Mouse (Mus musculus): ENCODE results near the gene Ptf1a. TPM values are rescaled to one million over a fixed set of nuclear protein-coding genes. Genes with fewer than 3 reads are reported as not detected.

Ptf1a gene
- polyA plus RNA-seq (2017; shearing (Covaris generic)): not detected

DNA sequence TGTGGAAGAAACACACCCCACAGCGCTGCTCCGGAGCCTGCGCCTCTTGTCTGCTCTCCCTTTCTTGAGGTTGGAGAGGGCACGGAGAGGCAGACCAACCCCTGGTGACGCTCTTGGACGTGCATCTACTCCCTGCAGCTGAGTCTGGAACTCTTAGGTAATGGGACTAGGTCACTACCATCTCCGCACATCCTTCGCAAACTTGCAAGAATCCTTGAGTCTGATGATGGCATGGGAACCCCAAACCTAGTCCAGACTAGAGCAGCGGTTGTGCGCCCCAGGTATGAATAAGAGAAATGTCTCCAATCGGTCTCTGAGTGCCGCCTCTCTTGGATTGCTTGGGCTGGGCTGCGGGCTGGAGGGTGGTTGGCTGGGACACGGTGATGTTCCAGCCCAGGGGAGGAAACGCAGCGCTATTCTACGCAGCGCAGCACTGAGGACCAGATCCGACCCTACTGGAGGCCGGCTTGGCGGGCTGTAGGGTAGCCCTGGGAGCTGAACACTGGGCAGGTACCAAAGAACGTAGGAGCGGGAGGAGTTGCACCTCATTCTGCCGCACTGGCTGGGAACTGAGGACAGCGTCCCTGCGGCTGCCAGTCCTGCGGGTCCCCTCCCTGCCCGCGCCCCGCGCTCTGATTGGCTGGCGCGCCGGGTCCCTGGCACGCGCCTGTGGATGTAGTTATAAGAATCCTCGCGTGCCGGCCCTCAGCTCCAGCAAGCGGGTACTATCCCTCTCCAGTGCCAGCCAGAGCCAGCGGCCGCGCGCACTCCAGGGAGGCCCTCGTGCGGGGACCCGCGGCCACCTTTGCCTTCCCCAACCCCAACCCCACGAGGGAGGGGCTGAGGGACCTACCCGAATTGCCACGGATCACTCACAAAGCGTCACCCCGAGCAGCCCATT lies at the start of gene Ptf1a:
Ptf1a (plus strand) TSS at position 733 of the 901 bp plus-strand sequence.

Other genes starting within 250 kb of the Ptf1a start
- gene Armc3, start 246.4 kb upstream of the Ptf1a start, polyA plus RNA-seq (2017; shearing (Covaris generic)): 1 to 10 TPM; 2.7 to 2.9 TPM
- 10 to 100 TPM in 1 of 2 experiments, 1 to 10 TPM in 1; 9.7 to 16.5 TPM for gene Msrb2, start 74.2 kb upstream of the Ptf1a start, polyA plus RNA-seq (2017; shearing (Covaris generic))
- gene 4921504E06Rik, start 108.3 kb downstream of the Ptf1a start, polyA plus RNA-seq (2017; shearing (Covaris generic)): not detected
- gene Otud1, start 212.1 kb downstream of the Ptf1a start, polyA plus RNA-seq (2017; shearing (Covaris generic)): 10 to 100 TPM in 1 of 2 experiments, 1 to 10 TPM in 1; 5.4 to 11.1 TPM